Mouse (Mus musculus): ENCODE measurements around the gene Epb41l4b. TPM values are rescaled to one million over a fixed set of nuclear protein-coding genes. Genes with fewer than 3 reads are reported as not detected.

The Epb41l4b gene
- polyA plus RNA-seq, 1 experiment from 2014 or later: 47.7 TPM

GRCm38 (mm10) chr4:57140992-57141717, 2.1 kb downstream of the Epb41l4b start:
- peak overlapping the region; percentile 81 for H3K9ac ChIP-seq (ENCODE audit: low read depth, low read length)
- peak overlapping the region; percentile 93 for H3K27ac ChIP-seq (ENCODE audit: low read depth, low read length)
- no peaks in the 10 kb centered on the region for H3K27me3 ChIP-seq (replicated peaks; ENCODE audit: control insufficient read depth, insufficient read depth, low read length)
- peak overlapping the region; percentile 71 for H3K4me3 ChIP-seq (ENCODE audit: low read depth, low read length)
- WGBS: 13% methylated on average over 15 of the region's 15 CpGs
- H3K9me3 ChIP-seq (ENCODE audit: control insufficient read depth): no peaks in the 10 kb centered on the region
- H3K4me1 ChIP-seq (replicated peaks; ENCODE audit: control insufficient read depth, insufficient read depth, low read length): peaks cover 4% of the 10 kb centered on the region; the same call in 1 of the 2 replicates
- peak overlapping the region; percentile 93 for H3K4me2 ChIP-seq (replicated peaks; ENCODE audit: low read depth)
- H3K36me3 ChIP-seq (ENCODE audit: control insufficient read depth, insufficient read depth): no peaks in the 10 kb centered on the region
- ATAC-seq: no peak
- no peak for TF ChIP-seq CTCF (IDR thresholded peaks at IDR 0.05; ENCODE audit: low read depth)

- peaks cover 4% of the 10 kb centered on the region; the same call in 1 of the 2 replicates for H3K4me1 ChIP-seq (replicated peaks; ENCODE audit: control insufficient read depth, insufficient read depth, low read length)
- no peak overlapping the region for H3K4me3 ChIP-seq (ENCODE audit: low read depth, low read length)
- H3K27me3 ChIP-seq (replicated peaks; ENCODE audit: control insufficient read depth, insufficient read depth, low read length): no peaks in the 10 kb centered on the region
- no peaks in the 10 kb centered on the region for H3K36me3 ChIP-seq (ENCODE audit: control insufficient read depth, insufficient read depth)
- no peaks in the 10 kb centered on the region for H3K9me3 ChIP-seq (ENCODE audit: control insufficient read depth)
- no peak for TF ChIP-seq CTCF (IDR thresholded peaks at IDR 0.05; ENCODE audit: low read depth)
- peak overlapping the region; percentile 93 for H3K27ac ChIP-seq (ENCODE audit: low read depth, low read length)
- H3K9ac ChIP-seq (ENCODE audit: low read depth, low read length): no peak overlapping the region
- H3K4me2 ChIP-seq (replicated peaks; ENCODE audit: low read depth): peak overlapping the region; percentile 93
- 31% methylated on average over 4 of the region's 4 CpGs for WGBS
- peak; percentile 46 for ATAC-seq
Observed at GRCm38 (mm10) chr4:57140200-57140799, 2.9 kb downstream of the Epb41l4b start.

GRCm38 (mm10) chr4:57139433-57139832, 3.8 kb downstream of the Epb41l4b start:
- Histone ChIP-seq H3K4me3 (ENCODE audit: low read depth, low read length) (peak overlapping the region; percentile 14), H3K27me3 (replicated peaks; ENCODE audit: control insufficient read depth, insufficient read depth, low read length) (no peaks in the 10 kb centered on the region), H3K4me1 (replicated peaks; ENCODE audit: control insufficient read depth, insufficient read depth, low read length) (peaks cover 4% of the 10 kb centered on the region; the same call in 1 of the 2 replicates), H3K4me2 (replicated peaks; ENCODE audit: low read depth) (peak overlapping the region; percentile 93), H3K9me3 (ENCODE audit: control insufficient read depth) (no peaks in the 10 kb centered on the region), H3K36me3 (ENCODE audit: control insufficient read depth, insufficient read depth) (no peaks in the 10 kb centered on the region), H3K9ac (ENCODE audit: low read depth, low read length) (peak overlapping the region; percentile 31; the same call in 1 of the 2 replicates), H3K27ac (ENCODE audit: low read depth, low read length) (peak overlapping the region; percentile 93)
- 25% methylated on average over 10 of the region's 10 CpGs for WGBS
- ATAC-seq: peak; percentile 65
- no peak for TF ChIP-seq CTCF (IDR thresholded peaks at IDR 0.05; ENCODE audit: low read depth)

- H3K27me3 ChIP-seq (replicated peaks; ENCODE audit: control insufficient read depth, insufficient read depth, low read length): no peaks in the 10 kb centered on the region
- WGBS: 49% methylated on average over 6 of the region's 6 CpGs
- H3K4me2 ChIP-seq (replicated peaks; ENCODE audit: low read depth): peak overlapping the region; percentile 41
Observed at GRCm38 (mm10) chr4:57138093-57138440, 5.2 kb downstream of the Epb41l4b start.

GRCm38 (mm10) chr4:57137371-57138092, 5.7 kb downstream of the Epb41l4b start:
- H3K4me2 ChIP-seq (replicated peaks; ENCODE audit: low read depth): peak overlapping the region; percentile 41
- H3K27me3 ChIP-seq (replicated peaks; ENCODE audit: control insufficient read depth, insufficient read depth, low read length): no peaks in the 10 kb centered on the region
- WGBS: 33% methylated on average over 8 of the region's 8 CpGs
- H3K9ac ChIP-seq (ENCODE audit: low read depth, low read length): no peak overlapping the region
- TF ChIP-seq CTCF (IDR thresholded peaks at IDR 0.05; ENCODE audit: low read depth): no peak
- H3K4me1 ChIP-seq (replicated peaks; ENCODE audit: control insufficient read depth, insufficient read depth, low read length): peaks cover 4% of the 10 kb centered on the region; the same call in 1 of the 2 replicates
- peak overlapping the region; percentile 41 for H3K27ac ChIP-seq (ENCODE audit: low read depth, low read length)
- ATAC-seq: no peak
- no peak overlapping the region for H3K4me3 ChIP-seq (ENCODE audit: low read depth, low read length)
- H3K36me3 ChIP-seq (ENCODE audit: control insufficient read depth, insufficient read depth): no peaks in the 10 kb centered on the region
- H3K9me3 ChIP-seq (ENCODE audit: control insufficient read depth): no peaks in the 10 kb centered on the region

More at GRCm38 (mm10) chr4:57138093-57138440, 5.2 kb downstream of the Epb41l4b start:
- ATAC-seq: no peak
- Histone ChIP-seq H3K36me3 (ENCODE audit: control insufficient read depth, insufficient read depth) (no peaks in the 10 kb centered on the region), H3K9ac (ENCODE audit: low read depth, low read length) (no peak overlapping the region), H3K27ac (ENCODE audit: low read depth, low read length) (peak overlapping the region; percentile 41), H3K9me3 (ENCODE audit: control insufficient read depth) (no peaks in the 10 kb centered on the region), H3K4me3 (ENCODE audit: low read depth, low read length) (no peak overlapping the region), H3K4me1 (replicated peaks; ENCODE audit: control insufficient read depth, insufficient read depth, low read length) (peaks cover 4% of the 10 kb centered on the region; the same call in 1 of the 2 replicates)
- peak; percentile 68 for TF ChIP-seq CTCF (IDR thresholded peaks at IDR 0.05; ENCODE audit: low read depth)

GRCm38 (mm10) chr4:57135431-57135830, 7.8 kb downstream of the Epb41l4b start:
- H3K4me2 ChIP-seq (replicated peaks; ENCODE audit: low read depth): no peak overlapping the region; the same call in 1 of the 2 replicates
- no peak overlapping the region for H3K27ac ChIP-seq (ENCODE audit: low read depth, low read length)
- no peak overlapping the region for H3K4me3 ChIP-seq (ENCODE audit: low read depth, low read length)
- TF ChIP-seq CTCF (IDR thresholded peaks at IDR 0.05; ENCODE audit: low read depth): no peak
- no peaks in the 10 kb centered on the region for H3K9me3 ChIP-seq (ENCODE audit: control insufficient read depth)
- no peak for ATAC-seq
- H3K4me1 ChIP-seq (replicated peaks; ENCODE audit: control insufficient read depth, insufficient read depth, low read length): peaks cover 12% of the 10 kb centered on the region; the same call in 1 of the 2 replicates
- WGBS: 57% methylated on average over 1 of the region's 1 CpGs
- H3K36me3 ChIP-seq (ENCODE audit: control insufficient read depth, insufficient read depth): no peaks in the 10 kb centered on the region
- no peaks in the 10 kb centered on the region for H3K27me3 ChIP-seq (replicated peaks; ENCODE audit: control insufficient read depth, insufficient read depth, low read length)
- H3K9ac ChIP-seq (ENCODE audit: low read depth, low read length): no peak overlapping the region

All from intestine, postnatal 0 days (tissue).